Mouse (Mus musculus) ES-Bruce4 (cell line): ENCODE data around the gene Ssx2ip.

Experiments
- CTCF ChIP-seq: IDR thresholded peaks from one replicate; pipeline ENCODE4 v1.8.1; 2011; ENCODE audit warnings: low read depth, low read length
- EP300 ChIP-seq: IDR thresholded peaks from 2 replicates; pipeline ENCODE4 v1.6.1; 2011; ENCODE audit warnings: low read depth, low read length; ENCODE audit not compliant: insufficient read depth
- POLR2A ChIP-seq: IDR thresholded peaks from one replicate; pipeline ENCODE4 v1.8.1; 2011; ENCODE audit warnings: low read length; ENCODE audit not compliant: insufficient read depth

DNA sequence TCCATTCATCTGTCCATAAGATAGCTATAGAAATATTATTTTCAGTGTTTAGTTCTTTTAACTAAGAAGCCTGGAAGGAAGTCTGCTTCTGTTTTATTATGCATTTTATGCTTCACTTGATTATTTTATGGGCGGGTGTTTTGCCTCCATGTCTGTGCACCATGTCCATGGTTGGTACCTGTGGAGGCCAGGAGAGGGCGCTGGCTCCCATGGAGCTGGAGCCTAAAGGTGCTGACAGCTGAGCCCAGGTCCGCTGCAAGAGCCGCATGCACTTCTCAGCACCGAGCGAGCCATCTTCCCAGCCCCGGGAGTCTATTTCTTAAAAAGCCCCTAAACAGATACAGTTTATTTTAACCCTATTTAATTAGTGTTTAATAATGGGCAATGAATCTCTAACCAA, 19.3 kb downstream of the Ssx2ip start:
- TF ChIP-seq EP300, result no peak
- TF ChIP-seq CTCF, result peak; percentile 82
- no peak for TF ChIP-seq POLR2A
